Mouse (Mus musculus) C2C12 (cell line): ENCODE data around the gene Rhoa. TPM values are rescaled to one million over a fixed set of nuclear protein-coding genes. Genes with fewer than 3 reads are reported as not detected.
"Not testable (repeated sequence)": the region's sequence is repeated elsewhere in the genome, so short reads cannot be mapped to it uniquely, and the experiment has no call there.

Source experiments
- H3K27me3 ChIP-seq: one replicate; pipeline ENCODE4 v1.6.1; 2011; ENCODE audit not compliant: control insufficient read depth, insufficient read depth, insufficient read length
- H3K36me3 ChIP-seq: one replicate; pipeline ENCODE4 v1.6.1; 2011; ENCODE audit not compliant: control insufficient read depth, insufficient read depth
- H3K4me3 ChIP-seq: one replicate; pipeline ENCODE4 v1.5.1; 2011; ENCODE audit warnings: mild to moderate bottlenecking, control low read depth; ENCODE audit not compliant: poor library complexity, insufficient read depth, severe bottlenecking
- H3K79me2 ChIP-seq: one replicate; pipeline ENCODE4 v1.6.1; 2011; ENCODE audit not compliant: control insufficient read depth, insufficient read depth
- H3K79me3 ChIP-seq: one replicate; pipeline ENCODE4 v1.6.1; 2011; ENCODE audit warnings: low read depth, control low read depth
- H3ac ChIP-seq: one replicate; pipeline ENCODE3; 2011; ENCODE audit warnings: low read depth; ENCODE audit not compliant: control insufficient read depth, insufficient read length
- CEBPB ChIP-seq: IDR thresholded peaks from one replicate; pipeline ENCODE4 v1.6.1; 2011; ENCODE audit warnings: low read depth, mild to moderate bottlenecking, control low read depth, moderate library complexity
- CTCF ChIP-seq: IDR thresholded peaks from one replicate; pipeline ENCODE4 v1.5.1; 2011; ENCODE audit not compliant: control insufficient read depth, insufficient read depth, insufficient read length
- FOSL1 ChIP-seq: IDR thresholded peaks from one replicate; pipeline ENCODE4 v1.8.0; 2011; ENCODE audit warnings: mild to moderate bottlenecking, low read length; ENCODE audit not compliant: poor library complexity, insufficient read depth, severe bottlenecking
- MAX ChIP-seq: IDR thresholded peaks from one replicate; pipeline ENCODE4 v1.6.1; 2011; ENCODE audit warnings: mild to moderate bottlenecking, control low read depth
- MYOD1 ChIP-seq: IDR thresholded peaks from one replicate; pipeline ENCODE4 v1.6.1; 2011; ENCODE audit warnings: low read depth; ENCODE audit not compliant: control insufficient read depth, insufficient read length
- MYOG ChIP-seq: IDR thresholded peaks from one replicate; pipeline ENCODE4 v1.6.1; 2011; ENCODE audit not compliant: control insufficient read depth, insufficient read length; ENCODE audit errors: extremely low read depth
- USF1 ChIP-seq: IDR thresholded peaks from one replicate; pipeline ENCODE4 v1.6.1; 2011; ENCODE audit warnings: low read depth, mild to moderate bottlenecking, control low read depth, moderate library complexity
- polyA plus RNA-seq: library from polyadenylated mRNA; unstranded; fragments of >200 nt; fragmentation: generic; extraction: Trizol; gene quantifications from one replicate; pipeline ENCODE4 v1.2.1, GENCODE M21; 2012; ENCODE audit warnings: missing spikeins

Rhoa gene
- polyA plus RNA-seq, 1 experiment = 300 TPM

DNA sequence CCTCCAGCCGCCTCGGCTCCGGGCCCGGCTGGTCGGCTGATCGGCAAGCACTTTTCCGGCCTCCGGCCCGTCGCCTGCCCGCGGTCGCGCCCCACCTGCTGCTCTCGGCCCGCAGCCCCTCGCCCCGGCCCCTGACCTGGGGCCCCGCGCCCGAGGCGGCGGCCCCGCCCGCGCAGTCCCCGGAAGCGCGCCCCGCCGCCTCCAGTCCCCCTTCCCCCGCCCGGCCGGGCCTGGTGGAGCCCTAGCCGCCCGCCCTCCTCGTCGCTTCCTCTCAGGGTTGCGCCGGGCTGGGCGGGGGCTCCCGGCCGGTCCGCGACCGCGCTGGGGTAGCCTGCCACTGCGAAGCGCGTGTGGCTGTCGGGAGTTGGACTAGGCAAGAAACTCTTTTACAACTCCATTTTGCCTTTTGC lies 647 bp downstream of the Rhoa start:
- TF ChIP-seq MYOG (no peak), MYOD1 (no peak), CTCF (no peak), FOSL1 (no peak), USF1 (no peak), MAX (no peak), CEBPB (no peak)
- Histone ChIP-seq H3K4me3 (peak overlapping the region; percentile 73), H3ac (peak overlapping the region; percentile 88), H3K27me3 (no peaks in the 10 kb centered on the region), H3K36me3 (peaks cover 22% of the 10 kb centered on the region), H3K79me3 (peaks cover 56% of the 10 kb centered on the region), H3K79me2 (peaks cover 78% of the 10 kb centered on the region)

DNA sequence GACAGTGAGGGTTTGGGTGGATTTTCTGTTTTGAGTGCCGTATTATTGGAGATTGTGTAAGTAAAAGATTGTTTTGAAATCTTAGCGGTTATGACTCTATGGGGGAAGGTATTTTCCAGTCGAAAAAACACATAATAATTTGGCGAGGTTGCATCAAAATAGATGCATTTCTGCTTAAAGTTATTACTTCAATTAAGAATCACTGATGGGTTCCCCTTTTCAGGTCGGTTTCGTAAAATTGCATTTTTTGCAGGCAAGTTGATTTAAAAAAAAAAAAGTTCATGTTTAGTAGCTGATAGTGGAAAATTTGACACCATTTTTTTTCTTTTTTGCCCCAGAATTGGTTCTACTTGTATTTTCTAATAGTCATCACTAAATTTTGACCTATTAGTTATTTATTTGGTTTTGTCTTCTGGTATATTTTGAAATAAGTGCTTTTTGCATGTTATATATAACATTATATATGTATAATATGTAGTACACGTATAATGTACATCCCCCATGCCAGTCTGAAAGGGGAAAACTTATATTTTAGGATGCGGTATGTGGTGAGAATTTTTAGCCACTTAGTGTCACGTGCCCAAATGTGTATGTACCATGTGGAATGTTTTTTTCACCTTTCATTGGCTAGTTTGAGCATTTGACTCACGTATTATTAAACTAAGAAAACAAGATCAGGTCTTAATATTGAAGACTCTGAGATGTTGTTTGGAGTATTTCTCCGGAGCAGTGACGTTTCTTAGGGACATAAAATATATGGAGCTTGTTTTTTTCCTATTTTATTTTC lies 1.3 kb downstream of the Rhoa start:
- H3K27me3 ChIP-seq = no peaks in the 10 kb centered on the region
- peaks cover 63% of the 10 kb centered on the region for H3K79me3 ChIP-seq
- H3ac ChIP-seq = peak overlapping the region; percentile 88
- no peak for TF ChIP-seq CTCF
- no peak for TF ChIP-seq MYOD1
- no peak for TF ChIP-seq MYOG
- peak; percentile 97 for TF ChIP-seq USF1
- no peak for TF ChIP-seq FOSL1
- no peak for TF ChIP-seq MAX
- no peak for TF ChIP-seq CEBPB
- peaks cover 85% of the 10 kb centered on the region for H3K79me2 ChIP-seq
- peak overlapping the region; percentile 73 for H3K4me3 ChIP-seq
- H3K36me3 ChIP-seq = peaks cover 22% of the 10 kb centered on the region

DNA sequence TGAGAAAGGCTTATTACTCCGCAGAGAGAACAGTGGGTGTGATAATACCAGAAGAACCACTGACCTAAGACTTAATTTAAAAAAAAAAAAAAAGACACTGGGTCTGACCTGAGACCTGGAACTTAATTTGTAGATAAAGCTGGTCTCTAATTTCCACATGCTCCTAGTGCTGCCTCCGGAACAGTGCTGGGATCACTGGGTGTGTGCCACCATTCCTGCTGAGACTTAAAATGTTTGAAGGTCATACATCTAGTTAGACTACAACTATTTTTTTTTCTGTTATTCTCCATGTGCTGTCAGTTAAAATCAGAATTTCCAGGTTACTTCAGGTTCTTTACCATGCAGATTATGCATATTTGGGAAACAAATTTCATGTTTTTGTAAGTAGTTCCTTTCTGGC lies 2.2 kb downstream of the Rhoa start:
- H3ac ChIP-seq = no peak overlapping the region
- H3K79me2 ChIP-seq = peaks cover 94% of the 10 kb centered on the region
- no peak for TF ChIP-seq MYOG
- no peak for TF ChIP-seq MAX
- TF ChIP-seq MYOD1 = no peak
- TF ChIP-seq FOSL1 = no peak
- no peak for TF ChIP-seq CTCF
- no peak for TF ChIP-seq USF1
- TF ChIP-seq CEBPB = no peak
- peaks cover 19% of the 10 kb centered on the region for H3K36me3 ChIP-seq
- no peaks in the 10 kb centered on the region for H3K27me3 ChIP-seq
- H3K79me3 ChIP-seq = peaks cover 71% of the 10 kb centered on the region
- peak overlapping the region; percentile 73 for H3K4me3 ChIP-seq

DNA sequence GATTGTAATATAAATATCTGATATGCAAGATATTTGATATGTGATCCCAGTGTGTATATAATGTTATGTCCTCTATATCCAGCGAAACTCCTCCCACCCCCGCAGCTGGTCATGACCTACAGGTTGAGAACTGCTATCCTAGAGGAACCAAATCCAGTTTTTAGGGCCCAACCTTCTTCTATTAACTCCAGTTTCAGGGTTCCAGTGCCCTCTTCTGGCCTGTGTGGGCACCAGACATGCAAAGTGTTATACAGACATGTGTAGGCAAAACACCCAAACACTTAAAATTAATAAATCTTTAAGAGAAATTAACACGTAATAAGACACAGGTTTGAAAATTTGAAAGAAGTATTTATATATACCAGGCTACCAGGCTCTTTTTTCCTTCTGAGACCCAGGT lies 11.6 kb downstream of the Rhoa start:
- Histone ChIP-seq H3ac (no peak overlapping the region), H3K79me2 (peaks cover 100% of the 10 kb centered on the region), H3K36me3 (peaks cover 36% of the 10 kb centered on the region), H3K79me3 (peaks cover 96% of the 10 kb centered on the region), H3K4me3 (no peak overlapping the region), H3K27me3 (no peaks in the 10 kb centered on the region)
- TF ChIP-seq MAX = no peak

DNA sequence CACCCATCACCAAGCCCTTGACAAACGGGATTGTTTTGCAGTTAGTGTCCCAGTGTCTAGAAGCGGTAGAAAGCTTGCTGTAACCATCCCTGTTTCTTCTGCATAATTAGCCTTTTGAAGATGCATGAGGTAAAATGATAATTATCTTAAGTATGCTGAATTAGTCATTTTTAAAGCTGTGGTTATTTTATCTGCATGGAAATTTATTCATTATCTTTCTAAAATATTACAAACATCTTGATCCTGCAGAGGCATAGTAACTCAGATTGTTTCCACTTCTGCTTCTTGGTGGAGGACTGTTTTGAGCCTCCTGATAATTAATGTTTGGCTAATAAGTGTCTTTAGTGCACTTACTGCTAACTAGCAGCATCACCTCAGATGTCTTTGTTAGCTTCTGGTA lies 12.5 kb downstream of the Rhoa start:
- Histone ChIP-seq H3K36me3 (peaks cover 44% of the 10 kb centered on the region), H3K79me3 (peaks cover 97% of the 10 kb centered on the region), H3ac (no peak overlapping the region), H3K27me3 (no peaks in the 10 kb centered on the region), H3K79me2 (peaks cover 100% of the 10 kb centered on the region), H3K4me3 (no peak overlapping the region)
- no peak for TF ChIP-seq MYOG
- TF ChIP-seq MAX = no peak
- TF ChIP-seq USF1 = no peak
- no peak for TF ChIP-seq CEBPB
- TF ChIP-seq CTCF = no peak
- TF ChIP-seq FOSL1 = no peak
- TF ChIP-seq MYOD1 = no peak

DNA sequence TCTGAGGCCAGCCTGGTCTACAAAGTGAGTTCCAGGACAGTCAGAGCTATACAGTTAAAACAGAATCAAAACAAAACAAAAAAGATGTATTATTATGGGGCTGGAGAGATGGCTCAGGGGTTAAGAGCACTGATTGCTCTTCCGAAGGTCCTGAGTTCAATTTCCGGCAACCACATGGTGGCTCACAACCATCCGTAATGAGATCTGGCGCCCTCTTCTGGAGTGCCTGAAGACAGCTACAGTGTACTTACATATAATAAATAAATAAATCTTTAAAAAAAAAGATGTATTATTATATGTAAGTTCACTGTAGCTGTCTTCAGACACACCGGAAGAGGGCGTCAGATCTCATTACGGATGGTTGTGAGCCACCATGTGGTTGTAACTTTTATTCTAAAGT lies 16.1 kb downstream of the Rhoa start:
- peaks cover 98% of the 10 kb centered on the region for H3K79me3 ChIP-seq
- H3K4me3 ChIP-seq = not testable (repeated sequence)
- peaks cover 47% of the 10 kb centered on the region for H3K36me3 ChIP-seq

More for the DNA sequence above, 16.1 kb downstream of the Rhoa start:
- not testable (repeated sequence) for H3K27me3 ChIP-seq, H3ac ChIP-seq
- peaks cover 100% of the 10 kb centered on the region for H3K79me2 ChIP-seq
